Mouse (Mus musculus): ENCODE results near the gene Toporsl.

Toporsl gene

GRCm38 (mm10) chr4:52595927-52596326 is at the start of gene Toporsl:
TSS of gene Toporsl (plus strand) at chr4:52596274.
- DNase-seq (ENCODE audit: low spot score in 2 of 2), result no peak

- DNase-seq (ENCODE audit: low spot score in 2 of 2), result no peak
Observed at GRCm38 (mm10) chr4:52557672-52558071, 38.4 kb upstream of the Toporsl start.

DNA sequence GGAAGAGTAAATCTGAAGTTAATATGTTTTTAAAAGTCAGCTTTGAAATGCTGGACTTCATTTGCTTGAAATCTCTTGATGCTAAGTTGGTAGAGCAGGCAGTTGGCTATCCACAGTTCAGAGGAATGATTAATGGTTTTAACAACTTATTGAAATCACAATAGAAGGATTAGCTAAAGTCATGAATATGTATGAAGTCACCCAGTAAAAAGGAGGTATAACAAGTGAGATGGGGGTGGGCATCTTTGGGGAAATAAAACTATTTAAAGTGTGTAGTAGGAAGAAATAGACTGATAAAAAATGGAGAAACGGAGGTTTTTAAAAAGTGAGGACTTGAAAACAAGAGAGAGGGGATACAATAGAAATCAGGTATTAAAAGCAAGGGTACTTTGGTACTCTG is 38.0 kb upstream of the Toporsl start:
- no peak for DNase-seq (ENCODE audit: low spot score in 2 of 2)

- no peak for DNase-seq (ENCODE audit: low spot score in 2 of 2)
Observed at GRCm38 (mm10) chr4:52563859-52564258, 32.2 kb upstream of the Toporsl start.

DNA sequence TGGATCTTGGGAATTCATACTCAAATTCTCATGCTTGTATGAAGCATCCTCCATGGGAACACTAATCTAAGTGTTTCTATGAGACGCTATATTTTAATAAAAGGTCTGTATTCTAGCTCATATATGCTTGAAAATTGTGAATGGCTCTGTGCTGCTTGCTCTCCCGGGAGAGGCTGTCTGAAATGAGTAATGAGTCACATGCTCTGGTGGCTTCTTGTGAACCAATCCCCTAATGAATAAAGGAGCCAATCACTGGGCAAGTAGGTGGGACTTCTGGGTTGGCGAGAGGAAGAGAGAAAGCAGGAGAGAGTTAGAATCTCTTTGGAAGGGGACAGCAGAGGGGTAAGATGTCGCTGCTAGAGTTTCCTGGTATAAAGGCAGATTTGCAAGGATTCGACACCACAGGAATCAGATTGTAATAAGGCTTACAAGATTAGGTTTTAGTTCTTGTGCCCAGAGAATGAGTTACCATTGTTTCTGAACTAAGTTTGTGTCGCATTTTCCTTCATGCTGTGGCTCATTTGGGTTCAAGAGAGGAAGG is 9.8 kb upstream of the Toporsl start:
- DNase-seq (ENCODE audit: low spot score in 2 of 2), result no peak

DNA sequence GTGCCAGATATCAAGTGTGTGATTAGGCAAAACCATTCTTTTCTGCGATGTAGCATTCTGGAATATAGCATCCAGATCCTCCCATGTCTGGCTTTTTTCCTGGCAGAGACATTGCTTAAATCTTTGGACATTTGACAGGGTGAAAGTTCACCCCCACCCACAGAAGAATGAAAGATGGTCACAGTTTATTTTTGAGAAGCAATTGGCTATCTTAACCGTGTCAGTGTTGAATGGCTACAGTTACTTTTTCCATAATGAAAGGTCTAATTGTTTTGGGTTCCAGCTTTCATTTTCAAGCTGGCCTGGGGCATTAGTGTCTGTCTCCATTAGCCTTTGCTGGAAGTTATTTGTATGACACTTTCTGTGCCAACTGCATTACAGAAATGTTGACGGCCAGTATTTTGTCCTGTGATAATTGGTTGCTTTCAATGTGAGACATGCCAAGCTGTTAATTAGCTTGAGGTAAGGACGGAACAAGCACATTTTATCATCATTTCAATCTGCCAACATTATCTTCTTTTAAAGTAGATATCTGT is 2.2 kb upstream of the Toporsl start:
- DNase-seq (ENCODE audit: low spot score in 2 of 2), result no peak

GRCm38 (mm10) chr4:52594632-52595031 is 1.4 kb upstream of the Toporsl start:
- DNase-seq (ENCODE audit: low spot score in 2 of 2), result no peak

DNA sequence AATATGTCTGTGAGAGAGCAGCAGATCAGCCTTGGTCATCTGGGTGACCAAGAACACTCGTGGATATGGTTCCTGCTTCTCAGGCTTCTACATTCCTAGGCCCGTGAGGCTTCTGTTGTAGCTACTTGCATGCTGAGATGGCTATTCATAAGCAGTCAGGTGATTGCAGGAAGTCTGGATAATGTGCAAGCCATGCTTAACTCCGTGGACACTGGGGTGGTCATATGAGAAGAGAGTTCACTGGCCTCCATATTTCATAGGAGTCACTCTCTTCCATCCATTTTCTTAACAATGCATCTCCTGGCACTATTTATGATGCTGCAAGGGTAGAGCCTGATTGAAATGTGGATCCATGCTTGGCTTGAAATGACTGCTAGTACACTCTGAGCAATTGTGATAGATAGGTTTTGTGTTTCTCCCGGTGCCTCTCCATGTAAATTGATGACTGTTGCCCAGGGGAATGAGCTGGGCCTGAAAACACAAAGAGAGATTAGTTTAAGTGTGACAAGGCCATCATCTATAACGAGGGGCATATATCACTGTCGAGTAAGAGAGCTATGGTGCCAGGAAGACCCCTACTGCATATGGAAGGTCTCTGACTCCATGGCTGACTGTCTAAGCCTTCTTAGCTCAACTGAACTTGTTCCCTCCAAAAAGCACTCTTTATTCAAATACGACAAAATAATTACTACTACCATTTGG is 2.3 kb downstream of the Toporsl start:
- DNase-seq (ENCODE audit: low spot score in 2 of 2), result no peak

- DNase-seq (ENCODE audit: low spot score in 2 of 2), result no peak
Observed at GRCm38 (mm10) chr4:52606923-52607322, 10.8 kb downstream of the Toporsl start.

- DNase-seq (ENCODE audit: low spot score in 2 of 2), result no peak
Observed at GRCm38 (mm10) chr4:52634986-52635385, 38.9 kb downstream of the Toporsl start.

DNA sequence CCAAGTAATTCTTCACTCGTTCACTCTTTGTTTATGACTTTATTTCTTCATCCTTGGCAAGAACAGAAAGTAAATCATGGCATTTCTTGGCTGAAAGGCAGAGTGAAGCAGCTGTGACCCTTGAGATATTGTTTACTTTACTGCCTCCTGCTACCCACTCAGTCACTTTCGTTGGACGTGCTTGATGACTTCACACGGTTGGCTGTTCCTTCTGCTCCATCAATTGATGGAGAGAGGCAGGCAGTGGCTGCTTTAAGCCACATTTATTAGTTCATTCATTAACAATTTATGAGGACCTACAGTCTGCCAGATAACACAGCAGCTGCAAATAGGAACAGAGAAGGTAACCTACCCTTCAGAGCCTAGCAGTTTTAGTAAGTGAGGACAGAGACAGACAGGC is 51.7 kb downstream of the Toporsl start:
- no peak for DNase-seq (ENCODE audit: low spot score in 2 of 2)

- DNase-seq (ENCODE audit: low spot score in 2 of 2), result no peak
Observed at GRCm38 (mm10) chr4:52659701-52660100, 63.6 kb downstream of the Toporsl start.

GRCm38 (mm10) chr4:52660701-52661117 is 64.6 kb downstream of the Toporsl start:
- no peak for DNase-seq (ENCODE audit: low spot score in 2 of 2)

GRCm38 (mm10) chr4:52661311-52661710 is 65.2 kb downstream of the Toporsl start:
- DNase-seq (ENCODE audit: low spot score in 2 of 2), result no peak
